8 mouse cellular contexts compared by ENCODE assay signal in genomic region chr12:118198386-118199093, GRCm38 (mm10). TPM values are rescaled to one million over a fixed set of nuclear protein-coding genes. Genes with fewer than 3 reads are reported as not detected.
DNase-seq lines count a peak whose midpoint lies in the region; ATAC-seq and TF ChIP-seq lines count a peak whose summit lies in the region.

Gene Dnah11 (minus strand): TSS chr12:118199043.

- WGBS in forebrain, embryonic 12.5 days = under 1% methylated on average over 47 of the region's 47 CpGs
- WGBS in heart, embryonic 16.5 days = under 1% methylated on average over 47 of the region's 47 CpGs
- under 1% methylated on average over 47 of the region's 47 CpGs for WGBS in liver, embryonic 14.5 days (ENCODE audit: insufficient replicate concordance)
- under 1% methylated on average over 41 of the region's 47 CpGs for WGBS in neural tube, embryonic 11.5 days
- WGBS in stomach, embryonic 16.5 days = under 1% methylated on average over 47 of the region's 47 CpGs

- H3K4me2 ChIP-seq in CH12.LX (ENCODE audit: insufficient read depth, low read depth, poor library complexity, severe bottlenecking) = peak within 1 kb of the TSS; percentile 39; the same call in 1 of the 2 replicates
- peak within 1 kb of the TSS; percentile 95 for H3K4me2 ChIP-seq in forebrain, embryonic 12.5 days
- H3K4me2 ChIP-seq in heart, embryonic 16.5 days (ENCODE audit: low read depth, low read length) = peak within 1 kb of the TSS; percentile 97
- H3K4me2 ChIP-seq in liver, embryonic 14.5 days (ENCODE audit: low read depth) = peak within 1 kb of the TSS; percentile 60
- H3K4me2 ChIP-seq in neural tube, embryonic 11.5 days (ENCODE audit: low read depth) = peak within 1 kb of the TSS; percentile 93
- peak within 1 kb of the TSS; percentile 94 for H3K4me2 ChIP-seq in stomach, embryonic 16.5 days (ENCODE audit: low read depth, low read length)

- peak; percentile 96 for ATAC-seq in cerebellum, adult (ENCODE audit: insufficient number of reproducible peaks, low FRiP score, low TSS enrichment)
- peak; percentile 99 for ATAC-seq in forebrain, embryonic 12.5 days (ENCODE audit: low FRiP score)
- peak; percentile 98 for ATAC-seq in heart, embryonic 16.5 days (replicated peaks; ENCODE audit: extremely low read depth, insufficient read depth, low FRiP score)
- peak; percentile 80 for ATAC-seq in liver, embryonic 14.5 days (ENCODE audit: insufficient read depth)
- peak; percentile 95 for ATAC-seq in neural tube, embryonic 11.5 days (ENCODE audit: insufficient read depth, low FRiP score, low TSS enrichment)
- peak; percentile 96 for ATAC-seq in stomach, embryonic 16.5 days (ENCODE audit: insufficient read depth, low FRiP score)

- 0 out of 4 replicates have a peak, but pooled peaks cover 0 to 7% of the 10 kb centered on the region in 2 experiments for H3K4me1 ChIP-seq in CH12.LX (ENCODE audit: control insufficient read depth in 1 of 2, insufficient read depth in 2 of 2)
- H3K4me1 ChIP-seq in forebrain, embryonic 12.5 days = peaks cover 6% of the 10 kb centered on the region; the same call in 1 of the 2 replicates
- 0 out of 2 replicates have a peak, but pooled peaks cover 3% of the 10 kb centered on the region for H3K4me1 ChIP-seq in heart, embryonic 16.5 days (ENCODE audit: control insufficient read depth, insufficient read depth, low read length)
- no peaks in the 10 kb centered on the region for H3K4me1 ChIP-seq in liver, embryonic 14.5 days (replicated peaks; ENCODE audit: control insufficient read depth in 2 of 2, insufficient read depth in 2 of 2, low read length in 1 of 2)
- H3K4me1 ChIP-seq in neural tube, embryonic 11.5 days (ENCODE audit: control insufficient read depth, insufficient read depth, low read length) = no peaks in the 10 kb centered on the region; the same call in 1 of the 2 replicates
- H3K4me1 ChIP-seq in stomach, embryonic 16.5 days (ENCODE audit: control insufficient read depth, insufficient read depth, low read length) = no peaks in the 10 kb centered on the region

- H3K27me3 ChIP-seq in CH12.LX (replicated peaks) = no peaks in the 10 kb centered on the region
- H3K27me3 ChIP-seq in forebrain, embryonic 12.5 days = peaks cover 49% of the 10 kb centered on the region
- H3K27me3 ChIP-seq in heart, embryonic 16.5 days (ENCODE audit: control insufficient read depth, insufficient read depth, low read length) = peaks cover 35% of the 10 kb centered on the region
- H3K27me3 ChIP-seq in liver, embryonic 14.5 days (ENCODE audit: control insufficient read depth, insufficient read depth, low read length) = peaks cover 27% of the 10 kb centered on the region
- H3K27me3 ChIP-seq in neural tube, embryonic 11.5 days (ENCODE audit: control insufficient read depth, insufficient read depth, low read length) = peaks cover 37% of the 10 kb centered on the region
- peaks cover 17% of the 10 kb centered on the region; the same call in 1 of the 2 replicates for H3K27me3 ChIP-seq in stomach, embryonic 16.5 days (ENCODE audit: control insufficient read depth, insufficient read depth, low read length)

- H3K9ac ChIP-seq in CH12.LX (ENCODE audit: insufficient read depth, low read depth) = no peak within 1 kb of the TSS
- peak within 1 kb of the TSS; percentile 45 for H3K9ac ChIP-seq in forebrain, embryonic 12.5 days
- peak within 1 kb of the TSS; percentile 54 for H3K9ac ChIP-seq in heart, embryonic 16.5 days (ENCODE audit: low read length)
- H3K9ac ChIP-seq in liver, embryonic 14.5 days (replicated peaks) = no peak within 1 kb of the TSS
- 0 out of 2 replicates have a peak within 1 kb of the TSS, but pooled peaks have one; percentile 6 for H3K9ac ChIP-seq in neural tube, embryonic 11.5 days (ENCODE audit: low read length)
- H3K9ac ChIP-seq in stomach, embryonic 16.5 days (ENCODE audit: low read length) = peak within 1 kb of the TSS; percentile 68

- no peaks in the 10 kb centered on the region for H3K36me3 ChIP-seq in CH12.LX (replicated peaks in 1 of 2; ENCODE audit: control insufficient read depth in 1 of 2, insufficient read depth in 1 of 2, low read length in 1 of 2)
- H3K36me3 ChIP-seq in forebrain, embryonic 12.5 days (replicated peaks) = no peaks in the 10 kb centered on the region
- no peaks in the 10 kb centered on the region for H3K36me3 ChIP-seq in heart, embryonic 16.5 days (ENCODE audit: control insufficient read depth, insufficient read depth)
- H3K36me3 ChIP-seq in liver, embryonic 14.5 days (replicated peaks; ENCODE audit: control insufficient read depth, insufficient read depth, low read depth) = no peaks in the 10 kb centered on the region
- no peaks in the 10 kb centered on the region for H3K36me3 ChIP-seq in neural tube, embryonic 11.5 days (ENCODE audit: control insufficient read depth, insufficient read depth, low read length)
- no peaks in the 10 kb centered on the region for H3K36me3 ChIP-seq in stomach, embryonic 16.5 days (ENCODE audit: control insufficient read depth, insufficient read depth, low read length)

- TF ChIP-seq POLR2A in CH12.LX (IDR thresholded peaks at IDR 0.05; ENCODE audit: low read depth, low read length) = no peak

- H3K4me3 ChIP-seq in CH12.LX (replicated peaks in 1 of 3; ENCODE audit: low read depth in 2 of 3, low read length in 2 of 3, poor library complexity in 1 of 3) = no peak within 1 kb of the TSS
- peak within 1 kb of the TSS; percentile 52 for H3K4me3 ChIP-seq in forebrain, embryonic 12.5 days (replicated peaks)
- peak within 1 kb of the TSS; percentile 67 for H3K4me3 ChIP-seq in heart, embryonic 16.5 days (ENCODE audit: low read length)
- H3K4me3 ChIP-seq in liver, embryonic 14.5 days (ENCODE audit: insufficient read depth in 1 of 2, low read depth in 2 of 2, low read length in 2 of 2) = peak within 1 kb of the TSS; percentile 41 to 47; a peak in 3 of 4 replicates
- H3K4me3 ChIP-seq in neural tube, embryonic 11.5 days (ENCODE audit: low read depth, low read length) = peak within 1 kb of the TSS; percentile 45
- peak within 1 kb of the TSS; percentile 59 for H3K4me3 ChIP-seq in stomach, embryonic 16.5 days (replicated peaks; ENCODE audit: low read length)

- dilution Hi-C loops in CH12.LX (cut with MboI; ENCODE audit: extremely low pct_ligation_motif_present, extremely low pct_unique_long_range_greater_than_20kb, low sequenced_read_pairs) = no loop called here

- no peak for TF ChIP-seq RAD21 in CH12.LX (IDR thresholded peaks at IDR 0.05; ENCODE audit: low read depth, low read length)

- no peaks in the 10 kb centered on the region for H3K9me3 ChIP-seq in CH12.LX (replicated peaks; ENCODE audit: low read length)
- H3K9me3 ChIP-seq in forebrain, embryonic 12.5 days = no peaks in the 10 kb centered on the region
- no peaks in the 10 kb centered on the region for H3K9me3 ChIP-seq in heart, embryonic 16.5 days (replicated peaks; ENCODE audit: control insufficient read depth, low read length)
- H3K9me3 ChIP-seq in liver, embryonic 14.5 days (ENCODE audit: control insufficient read depth, low read length) = no peaks in the 10 kb centered on the region
- H3K9me3 ChIP-seq in neural tube, embryonic 11.5 days (ENCODE audit: control insufficient read depth, low read length) = no peaks in the 10 kb centered on the region
- H3K9me3 ChIP-seq in stomach, embryonic 16.5 days (replicated peaks; ENCODE audit: control insufficient read depth, low read length) = no peaks in the 10 kb centered on the region

- no peaks in the 10 kb centered on the region for H3K79me2 ChIP-seq in CH12.LX (replicated peaks; ENCODE audit: control insufficient read depth, extremely low read depth, insufficient read depth, poor library complexity, severe bottlenecking)

- no peak within 1 kb of the TSS for H3K27ac ChIP-seq in CH12.LX (ENCODE audit: insufficient read depth, low read depth)
- H3K27ac ChIP-seq in forebrain, embryonic 12.5 days = no peak within 1 kb of the TSS
- H3K27ac ChIP-seq in heart, embryonic 16.5 days (ENCODE audit: low read length) = no peak within 1 kb of the TSS
- H3K27ac ChIP-seq in liver, embryonic 14.5 days = no peak within 1 kb of the TSS
- H3K27ac ChIP-seq in neural tube, embryonic 11.5 days (ENCODE audit: low read depth, low read length) = no peak within 1 kb of the TSS
- H3K27ac ChIP-seq in stomach, embryonic 16.5 days (ENCODE audit: low read length) = no peak within 1 kb of the TSS

- no peak for TF ChIP-seq CTCF in CH12.LX (conservative IDR thresholded peaks at IDR 0.05 in 1 of 2, IDR thresholded peaks at IDR 0.05 in 1 of 2; ENCODE audit: low read depth in 2 of 2, low read length in 2 of 2)
- no peak for TF ChIP-seq CTCF in liver, embryonic 14.5 days (IDR thresholded peaks at IDR 0.05; ENCODE audit: low read depth)

- in situ Hi-C loops in CH12.LX (cut with MboI; ENCODE audit: low pct_ligation_motif_present, low pct_unique_long_range_greater_than_20kb, low sequenced_read_pairs) = no loop called here

- no peak for DNase-seq in CH12.LX (ENCODE audit: extremely low read depth)
- peak; percentile 81 for DNase-seq in kidney, postnatal 14 days
- DNase-seq in liver, embryonic 14.5 days (ENCODE audit: low read depth in 3 of 3, low spot score in 3 of 3) = peak; percentile 11 to 26 (median 24)
- peak; percentile 88 for DNase-seq in neural tube, embryonic 11.5 days (ENCODE audit: low spot score)

- TF ChIP-seq EP300 in CH12.LX (IDR thresholded peaks at IDR 0.05; ENCODE audit: low read length) = no peak
- TF ChIP-seq EP300 in liver, embryonic 14.5 days (IDR thresholded peaks at IDR 0.05; ENCODE audit: low read depth) = no peak

TF ChIP-seq in CH12.LX, 34 proteins besides CTCF, POLR2A, EP300 and RAD21 (continues in another document):
- TF ChIP-seq CHD1 (IDR thresholded peaks at IDR 0.05; ENCODE audit: low read depth, low read length) (no peak), ZC3H11A (IDR thresholded peaks at IDR 0.05; ENCODE audit: low read depth, low read length) (no peak), TBP (conservative IDR thresholded peaks at IDR 0.05; ENCODE audit: low read depth, low read length) (no peak), BHLHE40 (IDR thresholded peaks at IDR 0.05; ENCODE audit: low read depth, low read length) (no peak), HCFC1 (IDR thresholded peaks at IDR 0.05; ENCODE audit: low read depth, low read length) (no peak), SMC3 (IDR thresholded peaks at IDR 0.05; ENCODE audit: low read depth, low read length) (no peak), JUND (conservative IDR thresholded peaks at IDR 0.05; ENCODE audit: low read depth, low read length) (no peak), ZNF384 (IDR thresholded peaks at IDR 0.05; ENCODE audit: low read depth, low read length) (no peak)

RNA-seq across cellular contexts. Expression of gene Dnah11, which starts in this region (rescaled TPM):
- total RNA-seq in CH12.LX (2012; rRNA removed) = 0.85 and 0.97 TPM in 2 replicates
- total RNA-seq in CH12.LX (2014; rRNA removed) = 0.84 and 1.2 TPM in 2 replicates
- 2.0 and 2.5 TPM in 2 replicates for polyA plus RNA-seq in CH12.LX (2012; ENCODE audit: insufficient read length, low read depth)
- 0.15 and 0.81 TPM in 2 replicates for polyA plus RNA-seq in forebrain, embryonic 12.5 days (2016; fragmentation: Nextera tagmentation; extraction: Ambion mirVana)
- polyA plus RNA-seq in heart, embryonic 16.5 days (2015; fragmentation: Nextera tagmentation; extraction: Ambion mirVana) = 0.01 and 0.09 TPM in 2 replicates
- 0.16 and 0.26 TPM in 2 replicates for polyA plus RNA-seq in liver, embryonic 14.5 days (2012; rRNA removed)
- polyA plus RNA-seq in liver, embryonic 14.5 days (2014; fragmentation: Nextera tagmentation; extraction: Ambion mirVana) = 0.06 and 0.23 TPM in 2 replicates
- 0.16 and 0.18 TPM in 2 replicates for polyA plus RNA-seq in neural tube, embryonic 11.5 days (2014; fragmentation: Nextera tagmentation; extraction: Ambion mirVana)
- 0.05 and 0.14 TPM in 2 replicates for polyA plus RNA-seq in stomach, embryonic 16.5 days (2015; fragmentation: Nextera tagmentation; extraction: Ambion mirVana)

Comparison
In these comparisons a context has a peak if more than half of its experiments do, and no peak if none do; other contexts are left out.
1. Peak in ATAC-seq, H3K4me3 ChIP-seq, H3K9ac ChIP-seq and H3K4me2 ChIP-seq in forebrain, embryonic 12.5 days; RNA of the gene not detected or under 1 TPM.
2. Peak in ATAC-seq, H3K4me3 ChIP-seq, H3K9ac ChIP-seq and H3K4me2 ChIP-seq in heart, embryonic 16.5 days; RNA of the gene not detected or under 1 TPM.
3. Peak in DNase-seq, ATAC-seq, H3K4me3 ChIP-seq and H3K4me2 ChIP-seq in liver, embryonic 14.5 days; RNA of the gene not detected or under 1 TPM.
4. Peak in DNase-seq, ATAC-seq, H3K4me3 ChIP-seq, H3K9ac ChIP-seq and H3K4me2 ChIP-seq in neural tube, embryonic 11.5 days; RNA of the gene not detected or under 1 TPM.
5. Peak in ATAC-seq, H3K4me3 ChIP-seq, H3K9ac ChIP-seq and H3K4me2 ChIP-seq in stomach, embryonic 16.5 days; RNA of the gene not detected or under 1 TPM.
6. H3K4me2 ChIP-seq: peak in every context shown above with its lines; median percentile 97 in heart, embryonic 16.5 days; 95 in forebrain, embryonic 12.5 days; 94 in stomach, embryonic 16.5 days; 93 in neural tube, embryonic 11.5 days; 60 in liver, embryonic 14.5 days; 39 in CH12.LX.